In the genomic region with DNA sequence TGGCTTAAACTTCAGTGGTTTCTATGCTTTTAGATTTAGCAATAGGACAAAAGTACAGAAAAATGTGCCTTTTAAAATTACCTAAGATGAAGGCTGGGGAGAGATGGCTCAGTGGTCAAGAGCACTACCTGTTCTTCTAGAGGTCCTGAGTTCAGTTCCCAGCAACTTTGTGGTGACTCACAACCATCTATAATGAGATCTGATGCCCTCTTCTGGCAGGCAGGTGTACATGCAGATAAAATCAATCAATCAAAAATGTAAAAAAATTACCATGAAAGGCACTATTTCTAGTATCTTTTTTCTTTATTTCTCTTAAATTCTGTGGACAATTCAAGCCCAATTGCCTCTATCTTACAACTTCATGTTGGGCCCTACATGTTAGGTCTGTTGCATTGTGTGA, we compare ENCODE assay signal across 14 mouse cellular contexts.
"Had no signal": no experiment of that assay in that cellular context is flagged by ENCODE, and none has a peak within 500 bp of the region (broad histone marks: within the 10 kb centered on the region; RNA-seq: fewer than 3 reads in every experiment).

No protein-coding gene starts in this region.

- H3K36me3 ChIP-seq: limb, embryonic 13.5 days; lung, embryonic 15.5 days; midbrain, embryonic 12.5 days; neural tube, embryonic 15.5 days had no signal

- H3K4me1 ChIP-seq: midbrain, embryonic 12.5 days; neural tube, embryonic 15.5 days had no signal

- H3K4me2 ChIP-seq: limb, embryonic 13.5 days; liver, embryonic 11.5 days; lung, embryonic 15.5 days; midbrain, embryonic 12.5 days; neural tube, embryonic 15.5 days had no signal

- H3K4me3 ChIP-seq: limb, embryonic 13.5 days; lung, embryonic 15.5 days; midbrain, embryonic 12.5 days; myocyte; neural tube, embryonic 15.5 days had no signal

- H3K9ac ChIP-seq: limb, embryonic 13.5 days; lung, embryonic 15.5 days; midbrain, embryonic 12.5 days; neural tube, embryonic 15.5 days had no signal

- H3K27ac ChIP-seq: limb, embryonic 13.5 days; lung, embryonic 15.5 days; midbrain, embryonic 12.5 days; neural tube, embryonic 15.5 days had no signal

- H3K27me3 ChIP-seq: limb, embryonic 13.5 days; lung, embryonic 15.5 days; midbrain, embryonic 12.5 days; neural tube, embryonic 15.5 days had no signal

- DNase-seq: kidney, adult 11 months; kidney, postnatal 14 days; layer of hippocampus, postnatal 36 days; left cerebral cortex, postnatal 4 days; right cerebral cortex, adult 18-20 months; right cerebral cortex, postnatal 25 days; thymus, adult 18-20 months; thymus, postnatal 14 days had no signal

- H3K9me3 ChIP-seq: limb, embryonic 13.5 days; lung, embryonic 15.5 days; midbrain, embryonic 12.5 days; neural tube, embryonic 15.5 days had no signal
